Mouse (Mus musculus): ENCODE data around the gene Gm2042.
"Not testable (repeated sequence)": the region's sequence is repeated elsewhere in the genome, so short reads cannot be mapped to it uniquely, and the experiment has no call there.

Gene Gm2042

DNA sequence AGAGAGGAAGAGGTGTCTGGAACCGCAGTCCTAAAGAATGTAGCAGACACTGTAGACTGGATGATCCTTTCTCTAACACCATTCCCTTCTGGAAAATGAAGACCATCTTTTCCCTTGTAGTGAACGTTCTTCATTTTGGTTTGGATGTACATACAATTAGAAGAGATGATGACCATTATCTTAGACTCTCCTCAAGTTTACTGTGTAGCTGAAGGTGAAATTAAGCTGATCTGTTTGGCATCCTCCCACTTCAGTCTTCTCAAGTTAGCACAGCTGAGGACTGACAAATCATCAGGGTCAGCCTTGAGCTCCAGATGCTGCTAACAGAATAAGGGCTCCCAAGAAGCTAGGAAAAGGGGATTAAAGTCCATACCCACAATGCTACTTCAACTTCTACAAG, at the start of gene Gm2042:
Gene Gm2042 (plus strand): TSS at position 301 of the 400 bp plus-strand sequence.
- not testable (repeated sequence) for DNase-seq (ENCODE audit: low read depth, low spot score)

DNA sequence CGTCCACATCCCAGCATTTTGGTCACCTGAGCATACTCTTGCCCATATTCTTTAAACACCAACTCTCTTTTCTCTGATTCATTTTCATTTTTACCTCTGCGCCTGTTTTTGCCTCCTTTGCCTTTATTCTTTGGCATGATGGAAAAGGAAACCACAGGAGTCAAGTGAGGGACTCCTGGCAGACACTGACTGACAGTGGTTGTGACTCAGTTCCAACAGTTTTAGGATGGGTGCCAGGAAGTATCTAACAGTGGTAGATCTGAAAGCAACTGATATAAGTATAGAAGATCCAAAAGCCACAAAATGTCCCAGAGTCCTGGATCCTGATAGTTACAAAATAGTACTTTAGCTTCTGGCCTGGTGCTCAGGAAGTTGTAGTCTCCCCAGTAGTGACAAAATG, 34.2 kb upstream of the Gm2042 start, which contains the start of gene Gm2035:
Gene Gm2035 (minus strand): TSS at position 137 of the 400 bp plus-strand sequence.
- not testable (repeated sequence) for DNase-seq (ENCODE audit: low read depth, low spot score)

DNA sequence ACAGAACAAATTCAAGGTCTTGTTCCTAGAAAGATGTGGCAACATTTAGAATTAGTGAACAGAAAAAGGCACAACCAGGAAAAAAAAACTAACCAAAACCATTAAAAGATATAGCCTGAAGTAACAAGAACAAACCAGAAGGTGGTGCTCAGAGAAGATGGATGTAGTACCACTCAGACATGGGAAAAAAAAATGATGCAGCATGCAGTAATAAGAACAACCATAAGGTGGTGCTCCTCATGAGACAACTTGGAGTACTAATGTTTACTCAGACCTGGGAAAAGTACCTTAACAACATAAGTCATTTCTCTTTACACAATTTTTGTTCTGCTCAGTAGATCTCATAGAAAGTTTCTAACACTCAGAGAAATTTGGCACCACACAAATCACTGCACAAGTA, 30.1 kb downstream of the Gm2042 start:
- DNase-seq (ENCODE audit: low read depth, low spot score): peak; percentile 27

DNA sequence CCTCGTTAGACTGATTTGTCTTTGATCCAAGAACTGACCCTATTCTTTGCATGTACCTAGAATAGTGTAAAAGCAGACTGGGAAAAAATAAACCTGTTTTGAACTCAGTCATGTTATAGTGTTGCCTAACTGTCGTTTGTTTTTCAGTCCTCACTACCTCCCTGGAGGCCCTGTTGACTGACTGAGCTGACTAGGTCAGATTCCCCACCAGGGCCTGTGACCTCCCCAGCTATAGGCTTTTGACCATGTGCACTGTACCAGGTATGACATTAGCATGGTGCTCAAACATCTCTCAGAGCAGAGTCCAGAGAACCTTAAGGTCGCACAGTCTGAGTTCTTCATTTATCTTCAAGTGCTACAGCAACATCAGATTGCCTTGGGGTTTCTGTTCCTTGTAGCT, 50.2 kb downstream of the Gm2042 start:
- not testable (repeated sequence) for DNase-seq (ENCODE audit: low read depth, low spot score)
